Mouse (Mus musculus) liver, embryonic 12.5 days (tissue): ENCODE data around the gene Heph. TPM values are rescaled to one million over a fixed set of nuclear protein-coding genes. Genes with fewer than 3 reads are reported as not detected.
"Not testable (repeated sequence)": the region's sequence is repeated elsewhere in the genome, so short reads cannot be mapped to it uniquely, and the experiment has no call there.

Experiments
- ATAC-seq: fragments of 200-750 bp; cut with Nextera tagmentation; 2 replicates; pipeline ENCODE4 v1.8.0; 2017; ENCODE audit warnings: moderate number of reproducible peaks, mild to moderate bottlenecking, moderate library complexity
- H3K27ac ChIP-seq: fragments of 300-500 bp; sonication (generic); 2 replicates; pipeline ENCODE4 v1.5.1; 2016; ENCODE audit warnings: mild to moderate bottlenecking
- H3K27me3 ChIP-seq: fragments of 300-500 bp; sonication (generic); replicated peaks from 2 replicates; pipeline ENCODE4 v1.6.1; 2016; ENCODE audit warnings: mild to moderate bottlenecking, moderate library complexity
- H3K36me3 ChIP-seq: fragments of 300-500 bp; sonication (generic); 2 replicates; pipeline ENCODE4 v1.6.1; 2016; ENCODE audit warnings: mild to moderate bottlenecking, moderate library complexity
- H3K4me1 ChIP-seq: fragments of 300-500 bp; sonication (generic); 2 replicates; pipeline ENCODE4 v1.6.1; 2016
- H3K4me2 ChIP-seq: fragments of 300-500 bp; sonication (generic); 2 replicates; pipeline ENCODE4 v1.6.1; 2016; ENCODE audit warnings: mild to moderate bottlenecking, moderate library complexity
- H3K4me3 ChIP-seq: fragments of 300-500 bp; sonication (generic); 2 replicates; pipeline ENCODE4 v1.5.1; 2016; ENCODE audit warnings: mild to moderate bottlenecking, moderate library complexity
- H3K9ac ChIP-seq: fragments of 300-500 bp; sonication (generic); 2 replicates; pipeline ENCODE4 v1.6.1; 2016; ENCODE audit warnings: mild to moderate bottlenecking, moderate library complexity
- H3K9me3 ChIP-seq: fragments of 300-500 bp; sonication (generic); replicated peaks from 2 replicates; pipeline ENCODE4 v1.6.1; 2016; ENCODE audit warnings: mild to moderate bottlenecking, moderate library complexity
- WGBS: fragments of 180-500 bp; shearing (Covaris S2); methylation state at CpG from one replicate; pipeline ENCODE4 v1.1.7; 2016; ENCODE audit not compliant: insufficient replicate concordance; 5-methylcytosine and 5-hydroxymethylcytosine counted together
- polyA plus RNA-seq: library from polyadenylated mRNA; unstranded; fragments of >200 nt; fragmentation: Nextera tagmentation; extraction: Ambion mirVana; gene quantifications from 2 replicates; pipeline ENCODE4 v1.2.1, GENCODE M21; 2016

Heph gene
- 2.1 and 2.9 TPM in 2 replicates for polyA plus RNA-seq

DNA sequence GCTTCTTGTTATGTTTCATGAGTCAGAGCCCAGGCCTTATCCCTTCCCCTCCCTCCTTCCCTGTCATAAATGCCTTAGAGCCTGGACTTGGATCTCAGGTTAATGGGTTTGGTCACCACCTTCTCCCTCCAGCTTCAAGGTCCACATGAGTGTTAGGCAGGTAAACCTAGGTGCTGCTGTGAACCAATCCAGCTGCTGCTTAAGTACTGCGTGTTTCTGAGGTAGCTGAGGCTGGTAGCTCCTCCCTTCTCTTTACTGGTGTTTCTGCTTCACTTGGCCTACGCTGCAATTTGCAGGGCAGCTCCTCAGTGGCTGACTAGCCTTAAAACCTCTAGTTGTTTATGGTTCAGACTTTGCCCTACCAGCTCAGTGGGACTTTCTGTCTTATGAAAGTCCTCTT is at the start of gene Heph:
Gene Heph (plus strand): TSS at position 211 of the 400 bp plus-strand sequence.
- Histone ChIP-seq H3K9me3 (no peaks in the 10 kb centered on the region), H3K4me2 (0 out of 2 replicates have a peak within 1 kb of the TSS, but pooled peaks have one; percentile 7), H3K27me3 (no peaks in the 10 kb centered on the region), H3K27ac (no peak within 1 kb of the TSS), H3K4me1 (no peaks in the 10 kb centered on the region), H3K4me3 (no peak within 1 kb of the TSS), H3K9ac (no peak within 1 kb of the TSS), H3K36me3 (no peaks in the 10 kb centered on the region)
- no peak for ATAC-seq
- WGBS: 56% methylated on average over 2 of the region's 2 CpGs

DNA sequence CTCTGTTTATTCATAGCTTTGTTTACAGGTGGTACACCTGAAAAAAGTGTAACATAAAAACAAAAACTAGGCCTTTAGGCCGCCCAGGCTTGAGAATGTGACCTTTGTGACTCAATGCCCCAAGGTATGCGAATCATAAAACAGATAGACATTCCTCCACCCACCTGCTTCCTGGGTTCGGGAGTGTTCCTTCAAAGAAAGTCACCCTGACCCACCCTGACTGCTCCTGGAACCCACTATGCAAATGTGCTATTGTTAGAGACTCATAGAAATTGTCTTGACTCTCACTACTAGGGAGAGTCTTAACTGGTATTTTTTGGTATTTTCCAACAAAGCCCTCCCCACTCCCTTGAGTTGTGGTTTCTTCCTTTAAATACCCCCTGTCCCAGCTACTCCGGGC is 39.8 kb upstream of the Heph start:
- ATAC-seq, H3K27ac ChIP-seq, H3K36me3 ChIP-seq, H3K27me3 ChIP-seq, H3K4me3 ChIP-seq, H3K4me2 ChIP-seq, H3K9me3 ChIP-seq, H3K4me1 ChIP-seq, H3K9ac ChIP-seq: not testable (repeated sequence)
- 60% methylated on average over 4 of the region's 4 CpGs for WGBS

DNA sequence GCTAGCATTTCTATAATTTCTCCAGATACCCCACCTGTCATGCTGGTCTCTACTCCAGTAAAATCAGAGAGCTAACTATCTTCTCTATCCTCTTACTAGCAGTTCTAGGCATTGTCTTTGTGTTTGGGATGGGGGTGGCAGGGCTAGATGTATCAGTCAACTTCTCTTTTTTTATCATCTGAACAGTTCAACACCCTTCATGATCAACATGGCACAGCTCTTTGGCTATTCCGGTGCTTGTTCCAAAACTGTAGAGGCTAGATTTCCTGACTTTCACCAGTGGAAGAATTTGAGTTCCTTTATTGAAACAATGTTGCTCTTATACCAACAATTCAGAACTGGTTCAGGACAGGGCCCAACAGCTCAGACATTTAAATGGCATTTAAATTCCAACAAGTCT is 38.2 kb upstream of the Heph start:
- Histone ChIP-seq H3K27ac (no peak overlapping the region), H3K4me1 (peaks cover 4% of the 10 kb centered on the region; the same call in 1 of the 2 replicates), H3K4me3 (no peak overlapping the region), H3K9ac (no peak overlapping the region), H3K36me3 (no peaks in the 10 kb centered on the region), H3K4me2 (no peak overlapping the region), H3K27me3 (no peaks in the 10 kb centered on the region), H3K9me3 (no peaks in the 10 kb centered on the region)
- ATAC-seq: no peak
- WGBS: 27% methylated on average over 1 of the region's 1 CpGs

GRCm38 (mm10) chrX:96417733-96418132 is 37.4 kb upstream of the Heph start:
- Histone ChIP-seq H3K27me3 (no peaks in the 10 kb centered on the region), H3K4me3 (no peak overlapping the region), H3K27ac (no peak overlapping the region), H3K9me3 (no peaks in the 10 kb centered on the region), H3K4me1 (peaks cover 4% of the 10 kb centered on the region; the same call in 1 of the 2 replicates), H3K36me3 (no peaks in the 10 kb centered on the region), H3K4me2 (no peak overlapping the region), H3K9ac (no peak overlapping the region)
- WGBS: 18% methylated on average over 1 of the region's 1 CpGs
- ATAC-seq: peak; percentile 65; the same call in 1 of the 2 replicates

DNA sequence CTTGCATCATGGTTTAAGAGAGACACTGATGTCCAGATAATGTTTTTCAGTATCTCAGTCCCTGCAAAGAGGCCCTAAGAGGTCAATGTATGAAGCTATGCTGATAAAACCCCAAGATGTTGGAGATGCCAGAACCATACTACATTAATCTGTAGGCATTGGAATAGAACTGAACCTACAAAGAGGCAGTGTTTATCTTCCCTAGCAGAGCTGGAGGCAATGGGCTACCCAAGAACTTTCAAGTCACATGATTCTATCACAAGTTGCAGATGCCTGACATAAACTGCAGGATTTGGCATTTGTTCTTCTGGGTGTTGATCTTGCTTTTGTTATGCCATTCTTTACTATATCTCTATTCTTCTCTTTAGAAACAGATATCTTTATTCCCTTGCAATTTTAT is 35.8 kb upstream of the Heph start:
- no peak overlapping the region for H3K4me2 ChIP-seq
- ATAC-seq: no peak
- no peak overlapping the region for H3K4me3 ChIP-seq

DNA sequence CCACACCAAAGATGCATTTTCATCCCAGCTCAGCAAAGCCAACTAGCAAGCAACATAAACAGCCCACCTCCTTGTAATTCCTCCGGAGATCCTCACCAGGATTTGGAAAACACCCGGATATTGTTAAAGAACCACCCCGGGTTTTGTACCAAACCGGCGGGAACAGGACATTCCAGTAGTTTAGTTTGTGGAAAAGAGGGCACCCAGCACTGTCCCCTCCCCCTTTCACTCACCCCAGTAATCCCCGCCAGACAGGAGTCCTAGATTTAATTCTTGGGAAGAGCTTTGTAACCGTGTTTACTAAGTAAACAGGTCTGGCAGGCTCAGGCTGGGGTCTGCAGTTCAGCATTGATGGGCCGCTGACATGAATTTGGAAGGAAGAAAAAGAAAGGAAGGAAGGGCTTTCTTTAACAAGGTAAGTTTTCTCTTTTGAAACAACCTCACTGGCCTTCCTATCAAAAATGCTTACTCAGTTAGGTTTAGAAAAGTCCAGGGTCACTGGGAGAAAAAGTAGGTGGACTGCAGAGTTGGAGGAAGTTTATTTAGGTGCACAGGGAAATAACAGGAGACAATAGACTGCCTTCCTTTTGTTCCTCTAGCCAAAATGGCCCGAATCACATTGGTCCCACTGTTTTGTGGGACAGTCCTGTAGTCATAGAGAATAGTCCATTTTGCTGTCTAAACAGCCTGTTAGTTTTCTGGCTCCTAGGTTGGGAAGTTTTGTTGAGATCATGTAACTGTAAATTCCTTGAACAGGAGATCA is 1.2 kb downstream of the Heph start, which contains the start of gene Hsf3:
Gene Hsf3 (minus strand): TSS at position 94 of the 763 bp plus-strand sequence.
- H3K9me3 ChIP-seq: no peaks in the 10 kb centered on the region
- H3K4me3 ChIP-seq: no peak within 1 kb of the TSS
- H3K4me1 ChIP-seq: no peaks in the 10 kb centered on the region
- H3K27me3 ChIP-seq: no peaks in the 10 kb centered on the region
- no peaks in the 10 kb centered on the region for H3K36me3 ChIP-seq
- ATAC-seq: no peak
- 0 out of 2 replicates have a peak within 1 kb of the TSS, but pooled peaks have one; percentile 7 for H3K4me2 ChIP-seq
- WGBS: 22% methylated on average over 9 of the region's 9 CpGs
- no peak within 1 kb of the TSS for H3K9ac ChIP-seq
- no peak within 1 kb of the TSS for H3K27ac ChIP-seq

More for the DNA sequence above, 35.8 kb upstream of the Heph start:
- no peak overlapping the region for H3K9ac ChIP-seq
- no peak overlapping the region for H3K27ac ChIP-seq
- H3K4me1 ChIP-seq: peaks cover 4% of the 10 kb centered on the region; the same call in 1 of the 2 replicates
- H3K9me3 ChIP-seq: no peaks in the 10 kb centered on the region
- H3K27me3 ChIP-seq: no peaks in the 10 kb centered on the region
- no peaks in the 10 kb centered on the region for H3K36me3 ChIP-seq

GRCm38 (mm10) chrX:96501580-96501979 is 46.4 kb downstream of the Heph start:
- Histone ChIP-seq H3K9me3 (no peaks in the 10 kb centered on the region), H3K4me2 (no peak overlapping the region), H3K36me3 (no peaks in the 10 kb centered on the region), H3K27me3 (no peaks in the 10 kb centered on the region), H3K4me3 (no peak overlapping the region), H3K4me1 (no peaks in the 10 kb centered on the region), H3K9ac (no peak overlapping the region), H3K27ac (no peak overlapping the region)
- ATAC-seq: no peak
- WGBS: 29% methylated on average over 1 of the region's 1 CpGs

Other genes starting within 250 kb of the Heph start
- not detected in 2 replicates for gene Vsig4, start 161.9 kb upstream of the Heph start, polyA plus RNA-seq
- not detected in 2 replicates for gene Hsf3, start 935 bp downstream of the Heph start, polyA plus RNA-seq